Mouse (Mus musculus) embryonic facial prominence, embryonic 10.5 days (tissue): ENCODE data around the gene Alg5. TPM values are rescaled to one million over a fixed set of nuclear protein-coding genes. Genes with fewer than 3 reads are reported as not detected.

Source experiments
- polyA plus RNA-seq: library from polyadenylated mRNA; unstranded; fragments of >200 nt; fragmentation: Nextera tagmentation; extraction: Ambion mirVana; gene quantifications from 2 replicates; pipeline ENCODE4 v1.2.1, GENCODE M21; 2016

The Alg5 gene
- polyA plus RNA-seq, 1 experiment from 2014 or later = 42.1 TPM

Other genes starting within 250 kb of the Alg5 start
- gene Supt20, start 42.7 kb upstream of the Alg5 start, polyA plus RNA-seq = 114 and 115 TPM in 2 replicates
- gene Gm21958, start 21.2 kb upstream of the Alg5 start, polyA plus RNA-seq = 0.28 TPM in 1 of 2 replicates, not detected in the other
- gene Exosc8, start 146 bp upstream of the Alg5 start, polyA plus RNA-seq = 182 and 191 TPM in 2 replicates
- 0.42 and 0.73 TPM in 2 replicates for gene Smad9, start 20.0 kb downstream of the Alg5 start, polyA plus RNA-seq
- 31.3 and 33.1 TPM in 2 replicates for gene Rfxap, start 72.3 kb downstream of the Alg5 start, polyA plus RNA-seq
- gene Sertm1, start 180.3 kb downstream of the Alg5 start, polyA plus RNA-seq = 0.05 TPM in 1 of 2 replicates, not detected in the other